Mouse (Mus musculus) monocyte, adult 5-6 weeks (primary cell): ENCODE results near the gene Dclre1c. TPM values are rescaled to one million over a fixed set of nuclear protein-coding genes. Genes with fewer than 3 reads are reported as not detected.
"Not testable (repeated sequence)": the region's sequence is repeated elsewhere in the genome, so short reads cannot be mapped to it uniquely, and the experiment has no call there.

Experiments used
- ATAC-seq: fragments of 153-309, 156-312 bp; replicated peaks from 2 replicates; pipeline ENCODE4 v1.8.0; 2017; ENCODE audit warnings: mild to moderate bottlenecking; ENCODE audit not compliant: low TSS enrichment, insufficient number of reproducible peaks, severe bottlenecking, poor library complexity, low FRiP score
- total RNA-seq: library from RNA; stranded (forward); fragments of 200-1000, 200-491, 200-594 nt; gene quantifications from 3 replicates; pipeline ENCODE4 v1.2.3, GENCODE M21; 2017

Dclre1c gene
- total RNA-seq, result 18.0 to 38.5 TPM (median 22.6 TPM) in 3 replicates

DNA sequence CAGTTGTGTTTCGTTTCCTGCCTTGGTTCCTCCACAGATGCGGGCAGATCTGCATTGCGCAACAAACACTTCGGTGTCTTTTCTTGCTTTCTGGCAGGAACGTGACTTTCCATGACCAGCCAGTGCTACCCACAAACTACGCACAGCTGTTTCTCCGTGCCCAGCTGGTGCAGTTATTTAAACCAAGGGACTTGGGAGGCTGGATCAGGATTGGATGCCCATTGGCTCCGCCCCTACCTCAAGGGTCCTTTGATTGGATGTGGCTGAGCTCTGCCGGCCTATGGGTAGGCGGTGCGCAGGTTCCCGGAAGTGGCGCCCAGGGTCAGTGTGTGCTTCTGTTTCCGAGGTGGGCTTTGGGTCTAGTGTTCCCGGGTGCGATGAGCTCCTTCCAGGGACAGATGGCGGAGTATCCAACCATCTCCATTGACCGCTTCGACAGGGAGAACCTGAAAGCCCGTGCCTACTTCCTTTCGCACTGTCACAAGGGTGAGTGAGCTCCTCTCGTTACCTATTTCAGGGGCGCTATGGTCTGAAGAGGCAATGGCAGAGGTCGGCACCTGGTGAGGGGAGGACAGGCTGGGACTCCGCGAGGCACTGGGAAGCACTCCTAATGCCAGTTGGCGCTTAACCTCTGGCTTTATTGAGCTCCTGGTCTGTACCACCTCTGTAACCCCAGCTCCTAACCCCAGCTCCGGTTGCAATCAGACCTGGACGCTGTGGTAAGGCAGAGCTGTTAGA, at the start of gene Dclre1c:
Gene Dclre1c, plus strand, starts transcription at position 291 of the 738 bp plus-strand sequence.
- peak; percentile 96 for ATAC-seq

DNA sequence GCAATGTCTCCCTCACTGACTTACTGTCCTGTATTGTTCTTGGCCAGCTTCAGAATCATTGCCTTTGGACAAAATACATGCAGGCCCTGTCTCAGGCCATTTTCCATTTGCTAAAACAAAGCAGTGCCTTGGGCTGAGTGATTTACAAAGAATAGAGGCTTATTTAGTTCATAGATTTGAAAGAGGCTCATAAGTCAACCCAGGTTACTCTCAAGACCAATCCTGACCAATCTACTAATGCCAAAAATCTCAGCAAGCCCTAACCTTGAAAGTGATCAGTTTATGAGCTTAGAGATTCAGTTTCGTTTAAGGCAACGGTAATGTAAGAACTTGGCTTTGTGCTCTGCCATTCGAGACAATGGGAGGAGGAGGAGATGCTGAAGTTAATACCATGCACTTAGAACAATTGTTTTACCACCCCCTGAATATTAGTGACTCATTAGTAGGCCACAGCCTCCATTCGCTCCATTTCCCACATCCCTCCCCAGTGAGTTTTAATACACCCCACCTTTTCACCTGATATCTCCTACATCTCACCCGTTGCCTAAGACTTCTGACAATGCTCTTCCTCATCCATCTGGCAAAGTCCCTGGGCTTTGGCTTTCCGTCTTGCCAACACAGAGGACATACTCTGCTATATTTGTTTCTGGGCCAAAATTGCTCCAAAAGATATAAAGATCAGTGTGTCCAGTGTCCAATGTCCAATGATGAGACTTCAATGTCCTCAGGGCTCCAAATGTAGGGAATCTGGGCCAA, 36.6 kb upstream of the Dclre1c start:
- ATAC-seq, result no peak

DNA sequence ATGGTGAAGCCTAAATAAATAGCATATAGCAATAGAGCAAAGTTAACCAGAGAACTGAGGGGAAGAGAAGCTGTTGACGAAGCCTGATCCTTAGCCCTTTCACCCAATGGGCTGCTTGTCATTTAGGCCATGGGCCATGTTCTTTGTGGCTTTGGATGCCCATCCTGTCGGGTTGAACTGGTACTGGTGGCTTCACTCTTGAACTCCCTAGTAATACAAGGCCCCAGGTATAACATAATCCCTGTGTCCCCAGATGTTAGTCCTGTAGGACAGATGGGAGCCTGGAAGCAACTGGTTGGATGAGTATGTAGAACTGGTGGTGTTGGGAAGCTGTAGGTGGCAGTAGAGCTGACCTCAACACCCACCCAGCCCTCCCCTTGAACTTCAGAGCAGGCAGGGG, 32.0 kb upstream of the Dclre1c start:
- no peak for ATAC-seq

DNA sequence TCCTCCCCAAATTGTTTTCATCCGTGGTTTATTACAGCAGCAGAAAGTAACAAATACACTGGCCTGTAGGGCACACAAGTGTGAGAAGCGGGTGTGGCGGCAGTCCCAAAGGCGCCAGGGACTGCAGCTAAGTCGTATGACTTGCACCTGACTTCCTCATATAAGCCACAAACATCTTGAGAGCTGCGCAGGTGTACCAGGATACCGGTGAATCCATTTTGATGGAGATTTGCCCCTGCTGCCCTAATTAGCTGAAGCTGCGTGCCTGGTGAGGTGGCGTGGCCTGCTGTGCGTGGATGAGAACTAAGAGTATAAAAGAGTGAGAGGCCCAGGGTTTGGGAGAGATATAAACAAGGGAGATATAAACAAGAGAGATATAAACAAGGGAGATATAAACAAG, 26.8 kb upstream of the Dclre1c start, which contains the start of gene Olah:
Gene Olah, minus strand, starts transcription at position 101 of the 400 bp plus-strand sequence.
- ATAC-seq, result not testable (repeated sequence)

DNA sequence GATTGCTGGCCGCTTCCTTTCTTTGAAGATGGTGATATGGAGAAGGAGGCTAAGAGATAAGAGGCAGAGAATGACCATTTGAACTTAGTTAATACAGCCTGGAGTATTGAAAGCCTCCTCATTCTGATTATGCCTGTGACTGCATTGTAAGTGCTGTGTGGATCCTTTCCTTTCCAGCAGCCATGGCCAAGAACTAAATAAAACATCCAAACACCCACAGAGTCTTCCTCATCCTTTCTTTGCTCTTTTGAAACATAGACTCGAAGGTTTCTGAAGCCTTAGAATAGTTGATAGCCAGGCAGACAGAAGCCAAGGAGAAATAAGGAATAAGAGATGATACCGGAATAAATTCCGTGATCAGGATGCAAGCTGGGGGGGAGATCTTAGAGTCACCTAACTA, 17.9 kb upstream of the Dclre1c start:
- ATAC-seq, result no peak

DNA sequence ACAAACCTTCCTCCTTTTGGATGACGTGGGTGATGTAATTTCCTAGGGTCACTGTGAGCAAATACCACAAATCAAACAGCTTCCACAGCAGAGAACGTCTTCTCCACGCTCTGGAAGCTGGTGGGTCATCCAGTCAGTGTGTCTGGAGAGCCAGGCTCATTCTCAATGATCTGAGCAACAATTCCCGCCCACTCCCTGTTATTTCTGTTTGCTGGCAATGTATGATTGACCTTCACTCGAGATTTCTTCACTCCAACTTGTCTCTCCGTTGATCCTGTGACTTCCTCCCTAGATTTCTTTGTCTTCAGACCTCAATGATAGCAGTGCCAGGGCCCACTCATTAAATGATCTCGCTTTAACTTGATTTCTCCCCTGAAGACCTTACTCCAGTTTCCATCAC, 16.2 kb upstream of the Dclre1c start:
- no peak for ATAC-seq

DNA sequence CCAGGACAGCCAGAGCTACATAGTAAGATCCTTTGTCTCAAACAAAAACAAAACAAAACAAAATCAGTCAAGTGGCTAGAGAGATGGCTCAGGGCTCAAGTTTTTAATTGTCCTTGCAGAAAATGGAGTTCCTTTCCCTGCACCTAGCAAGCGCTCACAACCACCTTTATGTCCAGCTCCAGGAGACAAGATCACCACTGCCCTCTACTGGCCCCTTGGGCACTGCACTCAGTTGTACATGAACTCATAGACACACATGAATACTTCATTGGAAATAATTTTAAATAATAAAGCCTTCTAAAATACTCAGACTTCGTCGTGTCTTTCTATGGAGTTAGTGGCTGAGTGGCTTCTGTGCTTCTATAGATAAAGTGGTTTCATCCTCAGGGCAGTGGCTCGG, 9.7 kb upstream of the Dclre1c start:
- no peak for ATAC-seq

DNA sequence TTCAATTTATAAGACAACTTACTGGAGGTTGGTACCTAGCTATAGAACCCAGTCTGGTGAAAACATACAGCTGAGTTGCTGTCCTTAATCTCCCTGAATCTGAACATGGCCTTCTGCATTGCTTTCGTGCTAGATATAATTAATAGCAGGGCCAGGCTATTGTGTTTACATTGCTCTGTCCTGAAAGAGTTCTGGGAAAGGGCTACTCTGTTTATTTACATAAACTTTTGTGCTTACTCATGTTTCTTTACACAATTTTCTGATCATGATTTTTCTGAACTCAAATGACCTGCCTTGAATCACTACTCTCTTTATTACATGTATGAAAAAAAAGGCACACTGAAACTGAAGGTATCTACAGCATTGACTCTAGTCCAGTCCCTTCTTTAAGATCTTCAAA, 8.3 kb upstream of the Dclre1c start:
- no peak for ATAC-seq

DNA sequence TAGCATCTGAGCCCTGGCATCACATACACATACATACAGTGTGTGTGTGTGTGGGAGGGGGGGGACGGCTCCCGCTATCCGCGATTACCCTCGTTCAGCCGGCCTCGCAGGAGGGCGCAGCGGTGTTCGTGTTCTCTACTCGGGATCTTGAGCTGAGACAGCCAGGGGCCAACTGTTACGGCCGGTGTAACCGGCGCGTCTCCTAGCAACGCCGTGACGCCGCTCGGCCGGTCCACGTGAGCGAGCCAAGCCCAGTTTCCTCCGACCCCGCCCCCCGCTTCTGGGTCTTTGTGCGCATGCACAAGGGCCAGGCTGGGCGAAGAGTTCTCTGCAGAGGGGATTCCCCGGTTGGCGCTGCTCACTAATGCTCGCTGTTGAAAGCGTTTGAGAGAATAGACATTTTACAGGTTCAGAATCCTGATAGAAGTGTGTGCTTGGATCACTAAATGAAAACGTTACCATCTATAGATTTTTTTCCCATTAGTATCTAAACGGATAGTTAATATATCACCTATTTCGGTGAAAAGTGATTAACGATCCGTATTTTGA, 5.0 kb upstream of the Dclre1c start:
- peak; percentile 81 for ATAC-seq

DNA sequence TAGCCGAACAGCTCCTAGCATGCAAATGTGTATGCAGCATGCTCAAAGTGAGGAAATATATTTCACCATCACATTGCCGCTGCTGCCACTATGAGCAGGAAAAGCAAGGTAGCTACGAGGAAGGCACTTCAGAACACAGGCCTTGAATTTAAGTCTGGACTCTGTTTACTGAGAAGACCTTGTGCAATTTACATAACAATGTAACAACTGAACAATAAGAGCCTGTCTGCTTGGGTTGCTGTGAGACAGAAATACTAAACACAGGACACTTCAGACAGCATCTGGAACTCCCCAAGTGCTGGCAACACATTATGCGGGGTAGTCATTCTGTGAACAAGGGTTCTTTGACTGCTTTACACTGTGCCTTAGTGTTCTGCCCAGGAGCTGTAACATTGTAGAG, 3.8 kb upstream of the Dclre1c start:
- no peak for ATAC-seq

DNA sequence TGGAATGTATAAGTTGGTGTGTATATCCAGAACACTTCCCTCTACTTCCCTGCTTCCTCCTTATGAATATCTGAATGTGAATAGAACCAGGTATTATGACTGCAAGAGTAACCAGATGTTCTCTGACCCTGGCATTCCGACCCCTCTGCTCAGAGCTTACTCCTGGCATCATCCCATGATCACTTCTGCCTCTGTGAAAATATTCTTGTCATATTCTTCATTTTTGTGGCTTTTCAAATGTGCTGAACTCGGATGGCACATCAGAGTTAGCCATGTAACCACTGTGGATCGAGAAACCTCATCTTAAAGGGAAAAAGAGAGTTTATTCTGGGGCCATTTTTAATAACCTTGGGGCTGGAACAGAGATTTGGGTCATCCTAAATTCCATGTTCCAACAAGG, 1.4 kb upstream of the Dclre1c start, which contains the start of gene Meig1:
Gene Meig1, minus strand, starts transcription at position 101 of the 400 bp plus-strand sequence.
- ATAC-seq, result no peak

DNA sequence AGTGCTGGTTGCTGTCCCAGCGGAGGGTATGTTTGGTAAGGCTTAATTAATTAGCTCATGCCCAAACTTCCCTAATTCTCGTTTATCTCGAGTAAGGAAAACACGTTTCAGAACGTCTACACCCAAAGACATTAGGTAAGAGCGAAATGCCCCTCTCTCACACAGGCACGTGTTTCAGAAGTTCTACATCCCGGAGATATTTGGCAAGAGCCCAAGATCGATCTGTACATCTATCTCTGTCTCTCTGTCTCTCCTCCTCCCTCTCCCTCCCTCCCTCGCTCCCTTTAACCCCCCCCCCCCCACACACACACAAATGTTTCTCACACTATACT, 614 bp downstream of the Dclre1c start:
- ATAC-seq, result no peak

DNA sequence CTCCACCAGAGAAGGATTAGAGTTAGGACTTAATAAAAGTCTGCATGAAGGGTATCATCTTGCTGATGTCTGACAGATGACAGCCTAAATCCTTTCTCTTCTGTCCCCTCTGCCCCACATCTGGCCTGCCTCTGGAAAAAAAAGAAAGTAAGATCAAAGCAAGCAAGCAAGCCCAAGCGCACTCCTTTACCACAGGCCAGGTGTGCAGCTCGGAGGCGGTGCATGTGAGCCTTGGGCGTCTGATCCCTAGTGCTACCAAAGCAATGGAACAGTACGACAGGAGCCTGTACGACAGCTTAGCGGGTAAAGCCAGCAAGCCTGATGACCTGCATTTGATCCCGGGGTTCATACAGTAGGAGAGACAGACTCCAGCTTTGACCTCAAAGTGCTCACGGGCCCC, 7.0 kb downstream of the Dclre1c start:
- no peak for ATAC-seq

DNA sequence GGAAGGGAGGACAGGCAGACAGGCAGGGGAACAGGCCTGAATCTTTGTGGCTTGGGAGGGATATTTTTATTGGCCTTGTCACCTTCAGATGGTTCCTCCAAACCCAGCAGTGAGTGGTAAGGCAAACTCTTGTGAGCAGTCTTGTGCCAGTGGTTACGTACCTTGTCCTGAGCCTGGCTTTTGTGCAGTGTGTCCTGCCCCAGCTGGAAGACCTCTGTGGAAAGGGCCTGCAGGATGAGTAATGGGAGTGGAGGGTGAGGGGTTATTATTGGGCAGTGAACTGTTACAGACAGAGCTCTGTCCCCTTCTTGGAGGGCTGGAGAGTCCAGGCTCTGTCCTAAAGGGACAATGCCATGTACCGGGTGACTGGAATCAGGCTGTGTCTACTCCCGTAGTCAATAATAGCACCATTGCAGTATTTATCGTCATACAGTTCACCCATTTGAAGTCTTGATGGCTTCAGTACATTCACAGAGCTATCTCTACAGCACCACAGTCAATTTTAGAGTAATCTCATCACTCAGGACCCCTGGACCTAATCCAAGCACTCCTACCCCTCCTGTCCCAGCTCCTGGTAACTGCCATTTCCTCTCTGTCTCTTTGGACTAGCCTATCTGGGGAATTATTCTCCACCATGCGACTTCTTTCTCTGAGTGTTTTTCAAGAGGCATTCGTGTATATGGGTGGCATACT, 11.6 kb downstream of the Dclre1c start:
- no peak for ATAC-seq

DNA sequence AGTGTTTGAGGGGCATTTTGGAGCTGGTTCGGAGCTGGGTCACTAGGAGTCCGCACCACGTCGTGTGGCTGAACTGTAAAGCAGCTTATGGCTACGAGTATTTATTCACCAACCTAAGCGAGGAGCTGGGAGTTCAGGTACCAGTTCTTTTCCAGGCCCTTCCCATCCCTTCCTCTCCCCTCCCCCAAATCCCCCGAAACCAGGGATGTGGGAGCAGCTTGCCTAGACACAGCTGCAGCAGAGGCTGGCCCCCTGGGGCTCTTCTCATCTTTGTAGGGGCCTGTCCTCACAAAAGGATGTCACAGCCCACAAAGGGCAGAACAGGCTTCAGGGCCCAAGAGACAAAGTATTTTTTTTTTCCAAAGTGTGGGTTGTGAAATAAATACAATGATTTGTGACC, 14.0 kb downstream of the Dclre1c start:
- ATAC-seq, result no peak

DNA sequence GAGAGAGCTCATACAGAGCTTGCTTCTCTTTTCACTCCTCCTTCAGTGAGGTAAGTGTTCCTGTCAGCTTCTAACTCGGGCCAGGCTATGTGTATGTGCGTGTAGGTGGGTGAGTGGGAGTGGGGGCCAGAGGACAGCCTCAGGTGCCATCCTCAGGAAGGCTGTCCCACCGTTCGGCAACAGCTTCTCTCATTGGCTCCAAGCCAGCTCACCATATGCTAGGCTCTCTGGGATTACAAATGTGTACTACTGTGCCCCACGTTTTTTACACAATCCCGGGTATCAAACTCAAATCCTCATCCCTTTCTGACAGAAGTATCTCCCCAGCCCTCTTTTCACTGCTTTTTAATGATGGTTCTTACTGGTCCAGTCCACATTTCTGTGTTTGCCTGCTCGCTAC, 20.3 kb downstream of the Dclre1c start:
- no peak for ATAC-seq

DNA sequence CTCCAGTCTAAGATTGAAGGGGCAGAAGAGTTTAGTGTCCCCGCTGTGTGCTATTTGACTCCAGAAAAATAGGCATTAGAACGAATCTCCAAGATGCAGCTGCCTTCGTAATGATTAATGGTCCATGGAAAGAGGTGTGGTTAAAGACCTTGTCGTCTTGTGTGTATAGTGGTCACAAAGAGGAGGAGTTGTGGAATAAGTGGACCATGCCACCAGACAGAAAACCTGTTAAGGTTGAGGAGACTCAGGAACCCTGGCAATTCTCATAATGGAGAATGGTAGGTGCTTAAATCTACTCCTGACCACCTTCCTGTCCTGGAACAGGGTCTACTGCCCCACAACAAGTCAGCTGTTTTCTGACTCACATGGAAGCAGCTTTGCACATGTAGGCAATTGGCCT, 22.1 kb downstream of the Dclre1c start:
- ATAC-seq, result no peak

DNA sequence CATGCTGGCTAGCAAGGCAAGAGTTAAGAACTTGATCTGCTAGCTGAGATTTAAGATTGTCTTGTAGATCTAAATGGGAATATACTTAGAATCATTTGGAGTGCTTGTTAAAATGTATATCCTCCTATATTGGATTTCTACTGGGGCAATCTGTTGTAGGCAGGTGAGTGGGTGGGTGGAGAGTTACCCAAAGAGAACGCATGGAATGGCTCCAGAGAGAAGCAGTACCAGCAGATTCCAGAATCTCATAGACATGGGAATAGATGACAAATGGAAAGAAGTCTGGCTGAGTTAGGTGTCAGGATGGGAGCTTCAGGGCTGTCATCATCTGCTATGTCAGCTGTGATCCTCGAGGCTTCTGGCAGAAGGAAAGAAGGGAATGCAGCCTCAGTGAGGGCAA, 25.5 kb downstream of the Dclre1c start:
- ATAC-seq, result no peak

DNA sequence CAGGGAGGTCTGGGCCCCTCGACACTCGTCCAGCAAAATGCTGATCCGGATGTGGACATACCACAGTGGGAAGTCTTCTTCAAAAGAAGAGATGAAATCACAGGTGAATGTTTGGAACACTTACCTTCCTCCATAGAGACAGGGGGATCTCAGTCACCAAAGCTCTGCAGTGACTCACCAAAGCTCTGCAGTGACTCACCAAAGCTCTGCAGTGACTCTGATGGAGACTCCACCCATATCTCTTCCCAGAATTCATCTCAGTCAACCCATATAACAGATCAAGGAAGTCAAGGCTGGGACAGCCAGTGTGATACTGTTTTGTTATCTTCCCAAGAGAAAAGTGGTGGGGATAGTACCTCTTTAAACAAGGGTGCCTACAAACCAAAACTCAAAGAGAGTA, 29.2 kb downstream of the Dclre1c start:
- no peak for ATAC-seq
